ENCODE assay signal across 22 mouse cellular contexts in the genomic region with DNA sequence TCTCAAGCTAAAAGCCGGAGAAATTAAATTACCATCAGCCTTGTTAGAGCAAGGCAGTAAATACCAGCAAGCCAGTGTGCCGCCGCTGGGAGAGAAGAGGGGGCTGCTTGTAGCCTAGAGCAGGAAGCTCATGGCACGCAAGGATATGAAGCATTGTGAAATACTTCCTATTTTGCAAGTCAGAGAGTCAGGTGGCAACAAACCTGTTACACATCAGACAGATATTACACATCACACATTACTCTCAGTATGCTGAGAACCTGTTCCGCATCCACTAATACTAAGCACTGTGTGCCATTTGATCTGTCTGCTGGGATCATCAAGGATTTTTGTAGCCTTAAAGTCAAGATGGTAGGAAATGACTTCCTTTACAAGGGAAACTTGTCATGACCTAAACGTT. TPM values are rescaled to one million over a fixed set of nuclear protein-coding genes. Genes with fewer than 3 reads are reported as not detected.
A peak's percentile ranks its signal among the peaks of the same experiment; 100 is the strongest.
DNase-seq lines count a peak whose midpoint lies in the region; ATAC-seq and TF ChIP-seq lines count a peak whose summit lies in the region.
"Had no signal": no experiment of that assay in that cellular context is flagged by ENCODE, and none has a peak within 500 bp of the region (broad histone marks: within the 10 kb centered on the region; RNA-seq: fewer than 3 reads in every experiment).

No protein-coding gene starts in this region.

- H3K4me2 ChIP-seq in liver, postnatal 0 days (ENCODE audit: low read depth, low read length): no peak overlapping the region
- H3K4me2 ChIP-seq: embryonic facial prominence, embryonic 13.5 days; forebrain, embryonic 12.5 days; heart, embryonic 13.5 days; hindbrain, embryonic 13.5 days had no signal

- peak; percentile 18 for DNase-seq in liver, postnatal 0 days
- DNase-seq in liver: no peak
- peak; percentile 9 for DNase-seq in MEL (ENCODE audit: low read depth, low spot score)
- no peak for DNase-seq in thymus, postnatal 10 days (ENCODE audit: low spot score in 2 of 2)
- no peak for DNase-seq in layer of hippocampus, adult 9-10 months (ENCODE audit: low spot score)
- DNase-seq in urinary bladder, postnatal 36 days (ENCODE audit: low spot score in 2 of 2): no peak
- DNase-seq: adrenal gland, adult 2 months; adrenal gland, postnatal 25 days; cerebellum, adult 11 months; cerebellum, adult 8-10 months; cerebellum, postnatal 25 days; gastrocnemius, postnatal 14 days; heart, postnatal 4 days had no signal

- no peak for TF ChIP-seq CTCF in liver, postnatal 0 days (IDR thresholded peaks at IDR 0.05; ENCODE audit: low read depth)
- no peak for TF ChIP-seq CTCF in MEL (IDR thresholded peaks at IDR 0.05 in 2 of 3, conservative IDR thresholded peaks at IDR 0.05 in 1 of 3; ENCODE audit: control insufficient read depth in 1 of 3, insufficient read depth in 1 of 3, low read depth in 2 of 3, low read length in 3 of 3, poor library complexity in 1 of 3, severe bottlenecking in 1 of 3)

- no peak overlapping the region for H3K4me3 ChIP-seq in liver, postnatal 0 days (ENCODE audit: low read depth, low read length)
- H3K4me3 ChIP-seq in MEL (ENCODE audit: control insufficient read depth in 1 of 2, insufficient read depth in 1 of 2, low read depth in 2 of 2, low read length in 2 of 2): no peak overlapping the region
- H3K4me3 ChIP-seq: embryonic facial prominence, embryonic 13.5 days; forebrain, embryonic 12.5 days; heart, embryonic 13.5 days; hindbrain, embryonic 13.5 days had no signal

- H3K27ac ChIP-seq in liver, postnatal 0 days (ENCODE audit: low read depth): peak overlapping the region; percentile 53; the same call in 1 of the 2 replicates
- H3K27ac ChIP-seq in MEL (ENCODE audit: control insufficient read depth, low read depth, low read length): no peak overlapping the region
- H3K27ac ChIP-seq: embryonic facial prominence, embryonic 13.5 days; forebrain, embryonic 12.5 days; heart, embryonic 13.5 days; hindbrain, embryonic 13.5 days; hindbrain, postnatal 0 days had no signal

- no peak for TF ChIP-seq POLR2A in MEL (IDR thresholded peaks at IDR 0.05; ENCODE audit: control insufficient read depth in 1 of 2, insufficient read depth in 1 of 2, low read depth in 1 of 2, low read length in 2 of 2, poor library complexity in 1 of 2)

- no peaks in the 10 kb centered on the region for H3K9me3 ChIP-seq in liver, postnatal 0 days (ENCODE audit: low read length)
- no peaks in the 10 kb centered on the region for H3K9me3 ChIP-seq in MEL (replicated peaks; ENCODE audit: insufficient read depth, low read length)
- H3K9me3 ChIP-seq: embryonic facial prominence, embryonic 13.5 days; forebrain, embryonic 12.5 days; heart, embryonic 13.5 days; hindbrain, embryonic 13.5 days had no signal

- no peak overlapping the region for H3K9ac ChIP-seq in liver, postnatal 0 days (replicated peaks)
- H3K9ac ChIP-seq in MEL (ENCODE audit: control insufficient read depth, low read depth, low read length, poor library complexity, severe bottlenecking): no peak overlapping the region
- H3K9ac ChIP-seq: embryonic facial prominence, embryonic 13.5 days; forebrain, embryonic 12.5 days; heart, embryonic 13.5 days; hindbrain, embryonic 13.5 days had no signal

- TF ChIP-seq RAD21 in MEL (IDR thresholded peaks at IDR 0.05; ENCODE audit: low read depth, low read length): no peak

- WGBS in liver, postnatal 0 days (ENCODE audit: insufficient replicate concordance): 67% methylated on average over 6 of the region's 6 CpGs

- no peaks in the 10 kb centered on the region for H3K79me2 ChIP-seq in MEL (ENCODE audit: control insufficient read depth, insufficient read depth, low read length, poor library complexity)

- peak; percentile 36; the same call in 1 of the 2 replicates for ATAC-seq in liver, postnatal 0 days
- ATAC-seq in granulocyte monocyte progenitor cell, adult 5-6 weeks (replicated peaks; ENCODE audit: poor library complexity, severe bottlenecking): peak; percentile 96
- ATAC-seq in megakaryocyte progenitor cell, adult 5-6 weeks (replicated peaks; ENCODE audit: poor library complexity): peak; percentile 95
- ATAC-seq: forebrain, embryonic 16.5 days; hindbrain, postnatal 0 days had no signal

- no peaks in the 10 kb centered on the region for H3K27me3 ChIP-seq in liver, postnatal 0 days (ENCODE audit: insufficient read depth, low read length)
- no peaks in the 10 kb centered on the region for H3K27me3 ChIP-seq in MEL (ENCODE audit: control insufficient read depth in 1 of 2, insufficient read depth in 2 of 2, low read length in 2 of 2)
- H3K27me3 ChIP-seq: CH12.LX; embryonic facial prominence, embryonic 13.5 days; heart, embryonic 13.5 days; hindbrain, embryonic 13.5 days had no signal

- TF ChIP-seq EP300 in liver, postnatal 0 days (IDR thresholded peaks at IDR 0.05; ENCODE audit: low read depth): no peak
- TF ChIP-seq EP300 in MEL (IDR thresholded peaks at IDR 0.05; ENCODE audit: low read depth in 1 of 2, low read length in 2 of 2): no peak

- no peaks in the 10 kb centered on the region for H3K4me1 ChIP-seq in liver, postnatal 0 days (ENCODE audit: insufficient read depth)
- H3K4me1 ChIP-seq in MEL (ENCODE audit: control insufficient read depth in 1 of 2, insufficient read depth in 2 of 2, low read length in 2 of 2): peaks cover 0 to 16% of the 10 kb centered on the region in 2 experiments; a peak in 3 of 4 replicates
- H3K4me1 ChIP-seq: embryonic facial prominence, embryonic 13.5 days; heart, embryonic 13.5 days had no signal

- peaks cover 7% of the 10 kb centered on the region for H3K36me3 ChIP-seq in liver, postnatal 0 days (replicated peaks; ENCODE audit: insufficient read depth, low read length)
- H3K36me3 ChIP-seq in MEL (ENCODE audit: control insufficient read depth in 1 of 2, insufficient read depth in 2 of 2, low read length in 2 of 2): peaks cover 0 to 12% of the 10 kb centered on the region in 2 experiments; a peak in 2 of 4 replicates
- H3K36me3 ChIP-seq: forebrain, embryonic 12.5 days; hindbrain, embryonic 13.5 days had no signal

TF ChIP-seq in MEL, 35 proteins besides CTCF, POLR2A, EP300 and RAD21:
- TF ChIP-seq MXI1 (IDR thresholded peaks at IDR 0.05; ENCODE audit: low read depth, low read length) (no peak), ZNF384 (IDR thresholded peaks at IDR 0.05; ENCODE audit: low read depth, low read length) (no peak), TBP (IDR thresholded peaks at IDR 0.05; ENCODE audit: low read depth, low read length) (no peak), TAL1 (IDR thresholded peaks at IDR 0.05; ENCODE audit: low read length) (no peak), GATA1 (IDR thresholded peaks at IDR 0.05; ENCODE audit: low read depth, low read length) (no peak), ZMIZ1 (IDR thresholded peaks at IDR 0.05; ENCODE audit: low read depth, low read length) (no peak), USF2 (IDR thresholded peaks at IDR 0.05; ENCODE audit: borderline replicate concordance in 1 of 2, insufficient read depth in 1 of 2, low read depth in 1 of 2, low read length in 2 of 2) (no peak), NRF1 (IDR thresholded peaks at IDR 0.05; ENCODE audit: insufficient read depth, low read depth, low read length, poor library complexity, severe bottlenecking) (no peak), POLR2AphosphoS5 (IDR thresholded peaks at IDR 0.05; ENCODE audit: borderline replicate concordance, low read depth, low read length) (no peak), ZKSCAN1 (IDR thresholded peaks at IDR 0.05; ENCODE audit: low read depth, low read length) (no peak), E2F4 (IDR thresholded peaks at IDR 0.05; ENCODE audit: borderline replicate concordance, low read depth, low read length) (no peak), HCFC1 (IDR thresholded peaks at IDR 0.05; ENCODE audit: low read depth, low read length) (no peak), UBTF (IDR thresholded peaks at IDR 0.05; ENCODE audit: borderline replicate concordance, insufficient read depth, low read depth, low read length) (no peak), ETS1 (IDR thresholded peaks at IDR 0.05; ENCODE audit: low read depth, low read length) (no peak), MAX (IDR thresholded peaks at IDR 0.05; ENCODE audit: low read length) (no peak)
TF ChIP-seq in MEL: peak in this region for 0.

RNA-seq across cellular contexts. Expression of a gene that starts 33.1 kb away (rescaled TPM):
- polyA plus RNA-seq in liver, postnatal 0 days (2015; fragmentation: Nextera tagmentation; extraction: Ambion mirVana): 26.4 and 31.7 TPM in 2 replicates
- total RNA-seq in MEL (2012; rRNA removed): 95.5 and 97.2 TPM in 2 replicates
- polyA plus RNA-seq in MEL (2012; ENCODE audit: insufficient read depth in 1 of 2, insufficient read length in 2 of 2, low read depth in 1 of 2, low replicate concordance in 2 of 2, missing spikeins in 1 of 2): 100 to 1,000 TPM; 123 to 175 TPM
- 231 and 236 TPM in 2 replicates for total RNA-seq in granulocyte monocyte progenitor cell, adult 5-6 weeks (2014; fragmentation: Nextera tagmentation)
- 240 and 269 TPM in 2 replicates for total RNA-seq in granulocyte monocyte progenitor cell, adult 5-6 weeks (2017)
- 155 and 165 TPM in 2 replicates for total RNA-seq in megakaryocyte progenitor cell, adult 5-6 weeks (2015)
- total RNA-seq in megakaryocyte progenitor cell, adult 5-6 weeks (2017): 221 and 252 TPM in 2 replicates

Comparison
In these comparisons a context has a peak if more than half of its experiments do, and no peak if none do; other contexts are left out.
1. DNase-seq: peak in liver, postnatal 0 days (single experiment) and MEL (single experiment); none in liver (single experiment), thymus, postnatal 10 days (0 of 2), layer of hippocampus, adult 9-10 months (single experiment) and urinary bladder, postnatal 36 days (0 of 2).
2. ATAC-seq: peak in every context shown above with its lines; median percentile 96 in granulocyte monocyte progenitor cell, adult 5-6 weeks; 95 in megakaryocyte progenitor cell, adult 5-6 weeks; 36 in liver, postnatal 0 days.